Mouse (Mus musculus): ENCODE measurements around the gene Mertk.

Gene Mertk

DNA sequence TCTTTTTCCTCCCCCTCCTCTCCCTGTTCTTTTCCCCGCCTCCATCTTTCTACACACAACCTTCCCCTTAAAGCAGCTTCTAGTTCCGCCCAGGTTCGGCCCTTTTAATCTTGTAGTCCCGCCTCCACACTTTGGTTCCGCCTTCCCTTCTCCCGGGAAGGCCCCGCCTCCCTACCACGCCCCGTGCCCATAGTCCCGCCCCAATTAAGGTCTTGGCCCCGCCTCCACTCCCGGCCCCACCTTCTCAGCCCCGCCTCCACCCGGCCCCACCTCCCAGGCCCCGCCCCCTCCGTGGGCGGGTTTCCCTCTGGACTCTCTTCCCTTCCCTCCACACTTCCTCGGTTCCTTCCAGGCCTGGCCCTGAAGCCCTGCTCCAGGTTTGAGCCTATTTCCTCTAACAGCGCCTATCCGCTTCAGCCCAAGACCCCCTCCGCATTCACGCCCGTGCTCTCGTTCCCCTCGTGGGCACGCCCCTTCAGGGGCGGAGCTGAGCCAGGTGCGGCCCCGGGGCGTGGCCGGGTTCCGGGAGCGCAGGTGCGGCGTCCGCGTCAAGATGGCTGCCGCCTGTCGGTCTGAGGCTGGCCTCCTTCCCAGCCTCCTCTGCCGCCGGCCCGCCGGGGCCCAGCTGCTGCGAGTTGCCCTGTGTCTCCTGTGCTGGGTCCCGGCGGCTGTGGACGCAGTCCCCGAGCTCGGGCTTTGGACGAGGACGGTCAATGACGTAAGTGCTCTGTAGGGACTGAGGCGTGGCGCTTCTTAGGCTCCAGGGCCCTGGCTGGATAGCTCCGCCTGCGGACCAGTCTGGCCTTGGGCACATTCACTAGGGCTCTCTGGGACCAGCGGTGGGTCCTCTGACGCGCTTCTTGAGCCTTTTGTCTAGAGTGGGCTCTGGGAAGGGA lies 119.3 kb downstream of the Mertk start, which contains the start of gene Tmem87b:
Gene Tmem87b (plus strand): TSS at position 333 of the 896 bp plus-strand sequence.
- peak; percentile 95 to 97 for DNase-seq (ENCODE audit: low read depth in 2 of 2, low spot score in 2 of 2)

GRCm38 (mm10) chr2:128818956-128819643 lies 120.3 kb downstream of the Mertk start:
- no peak for DNase-seq (ENCODE audit: low read depth in 2 of 2, low spot score in 2 of 2)

- DNase-seq (ENCODE audit: low read depth in 2 of 2, low spot score in 2 of 2) = no peak
These were observed 121.9 kb downstream of the Mertk start for GRCm38 (mm10) chr2:128820631-128821030.

GRCm38 (mm10) chr2:128823893-128824292 lies 125.1 kb downstream of the Mertk start:
- no peak for DNase-seq (ENCODE audit: low read depth in 2 of 2, low spot score in 2 of 2)

- DNase-seq (ENCODE audit: low read depth in 2 of 2, low spot score in 2 of 2) = no peak
These were observed 129.0 kb downstream of the Mertk start for GRCm38 (mm10) chr2:128827787-128828186.

DNA sequence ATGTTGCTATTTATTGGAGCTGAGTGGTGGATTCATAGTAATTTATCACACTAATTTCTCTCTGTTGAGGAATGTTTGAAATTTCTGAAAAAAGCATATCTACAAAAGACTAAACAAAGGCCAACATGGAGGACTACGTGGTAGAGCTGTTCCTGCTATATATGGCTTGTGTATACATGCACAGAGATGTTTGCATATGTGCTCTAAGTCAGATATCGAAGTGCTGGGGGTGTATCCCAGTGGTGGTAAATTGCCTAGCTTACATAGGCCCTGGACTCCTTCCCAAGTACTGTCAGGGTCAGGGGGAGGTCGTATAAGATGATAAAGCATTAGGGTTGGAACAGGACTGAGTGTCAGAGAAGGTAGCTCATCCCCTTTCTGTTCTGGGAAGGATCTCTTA lies 133.9 kb downstream of the Mertk start:
- DNase-seq (ENCODE audit: low read depth in 2 of 2, low spot score in 2 of 2) = no peak

- no peak for DNase-seq (ENCODE audit: low read depth in 2 of 2, low spot score in 2 of 2)
These were observed 134.3 kb downstream of the Mertk start for GRCm38 (mm10) chr2:128833035-128833434.

GRCm38 (mm10) chr2:128833435-128833834 lies 134.7 kb downstream of the Mertk start:
- no peak for DNase-seq (ENCODE audit: low read depth in 2 of 2, low spot score in 2 of 2)

DNA sequence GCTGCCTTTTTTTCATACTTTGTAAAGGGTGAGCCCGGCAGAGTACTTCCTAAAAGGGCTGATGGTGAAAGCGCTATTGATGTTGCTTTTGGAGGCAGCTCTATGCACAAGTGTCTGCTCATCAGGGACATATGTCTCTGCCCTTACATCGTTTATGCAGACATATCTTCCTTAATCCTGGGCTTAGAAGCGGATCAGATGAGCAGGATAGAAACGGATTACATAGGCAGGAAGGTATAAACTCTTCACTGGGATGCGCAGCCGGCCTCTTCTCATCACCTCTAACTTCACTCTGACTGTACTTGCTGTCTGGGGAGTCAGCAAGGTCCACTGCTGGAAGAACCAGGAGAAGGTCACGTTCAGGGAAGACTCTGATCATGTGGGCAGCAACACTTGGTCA lies 138.8 kb downstream of the Mertk start:
- no peak for DNase-seq (ENCODE audit: low read depth in 2 of 2, low spot score in 2 of 2)

DNA sequence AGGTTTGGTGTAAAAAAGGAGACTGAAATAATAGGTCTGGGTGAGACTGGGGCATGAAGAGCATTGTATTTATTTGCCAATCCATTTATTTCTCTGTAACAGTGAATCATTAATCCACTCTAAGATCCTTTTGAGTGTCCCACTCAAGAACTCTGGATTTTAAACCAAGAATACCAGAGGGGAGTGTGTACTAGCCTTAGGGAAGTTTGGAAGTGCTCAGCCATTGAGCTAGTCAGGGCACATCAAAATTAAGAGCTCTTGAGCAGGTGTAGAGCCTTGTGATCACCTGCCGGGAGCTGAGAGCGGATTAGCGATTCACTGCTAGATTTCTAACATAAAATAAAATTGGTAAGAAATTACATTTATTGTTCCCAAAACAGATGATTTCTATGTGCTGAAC lies 139.9 kb downstream of the Mertk start:
- DNase-seq (ENCODE audit: low read depth in 2 of 2, low spot score in 2 of 2) = no peak

DNA sequence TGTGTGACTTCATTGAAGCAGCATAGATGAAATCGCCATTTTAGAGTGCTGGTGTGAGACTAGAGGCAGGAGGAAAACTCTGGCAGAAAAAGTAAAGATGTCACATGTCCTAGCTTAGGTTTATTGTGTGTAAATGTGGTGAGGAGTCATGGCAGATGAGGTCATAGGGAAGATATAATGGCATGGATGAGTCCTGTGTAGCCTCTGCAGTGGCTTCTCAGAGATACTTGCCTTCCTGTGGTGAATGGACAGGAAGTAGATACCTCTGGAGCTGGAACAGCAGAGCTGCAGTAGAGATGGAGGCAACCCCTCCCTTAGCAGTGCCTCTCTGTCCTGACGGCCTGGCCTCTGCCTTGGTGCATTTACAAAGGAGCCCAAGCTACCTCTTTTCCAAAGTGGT lies 140.7 kb downstream of the Mertk start:
- DNase-seq (ENCODE audit: low read depth in 2 of 2, low spot score in 2 of 2) = no peak

DNA sequence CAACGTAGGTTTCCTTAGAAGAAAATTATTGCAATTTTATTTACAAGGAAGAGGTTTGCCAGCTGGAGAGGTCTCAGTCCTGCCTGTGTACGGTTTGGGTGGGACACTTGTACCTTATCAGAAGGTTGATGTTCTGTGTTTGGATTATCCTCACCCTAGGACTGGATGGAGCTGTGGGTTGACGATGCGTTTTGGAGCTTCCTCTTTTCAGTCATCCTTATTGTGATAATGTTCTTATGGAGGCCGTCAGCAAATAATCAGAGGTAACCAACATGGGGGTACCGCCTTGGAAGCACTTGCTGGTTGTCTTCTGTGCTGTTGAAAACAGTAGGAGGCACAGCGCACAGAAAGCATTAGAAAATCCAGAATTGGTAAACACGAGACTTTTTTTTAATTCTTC lies 143.7 kb downstream of the Mertk start:
- no peak for DNase-seq (ENCODE audit: low read depth in 2 of 2, low spot score in 2 of 2)

GRCm38 (mm10) chr2:128850036-128850435 lies 151.3 kb downstream of the Mertk start:
- no peak for DNase-seq (ENCODE audit: low read depth in 2 of 2, low spot score in 2 of 2)
